ENCODE assay signal across 8 mouse cellular contexts in genomic region chr2:91949411-91950274, GRCm38 (mm10). TPM values are rescaled to one million over a fixed set of nuclear protein-coding genes. Genes with fewer than 3 reads are reported as not detected.
A peak's percentile ranks its signal among the peaks of the same experiment; 100 is the strongest.
DNase-seq lines count a peak whose midpoint lies in the region; ATAC-seq and TF ChIP-seq lines count a peak whose summit lies in the region.

No protein-coding gene starts in this region.

- peak overlapping the region; percentile 50 for H3K4me3 ChIP-seq in heart, adult 2 months
- H3K4me3 ChIP-seq in lung, embryonic 15.5 days, result peak overlapping the region; percentile 19
- H3K4me3 ChIP-seq in stomach, embryonic 16.5 days (replicated peaks; ENCODE audit: low read length), result peak overlapping the region; percentile 27

- TF ChIP-seq POLR2A in heart, adult 2 months (IDR thresholded peaks at IDR 0.05; ENCODE audit: insufficient read depth, low read depth, low read length), result no peak

- peak overlapping the region; percentile 52 for H3K4me2 ChIP-seq in lung, embryonic 15.5 days
- H3K4me2 ChIP-seq in stomach, embryonic 16.5 days (ENCODE audit: low read depth, low read length), result peak overlapping the region; percentile 51

- no peaks in the 10 kb centered on the region for H3K9me3 ChIP-seq in lung, embryonic 15.5 days
- H3K9me3 ChIP-seq in stomach, embryonic 16.5 days (replicated peaks; ENCODE audit: control insufficient read depth, low read length), result no peaks in the 10 kb centered on the region

- H3K4me1 ChIP-seq in heart, adult 2 months (ENCODE audit: control insufficient read depth, insufficient read depth, low read length), result peaks cover 39% of the 10 kb centered on the region
- peaks cover 62% of the 10 kb centered on the region for H3K4me1 ChIP-seq in lung, embryonic 15.5 days
- peaks cover 59% of the 10 kb centered on the region for H3K4me1 ChIP-seq in stomach, embryonic 16.5 days (ENCODE audit: control insufficient read depth, insufficient read depth, low read length)

- peaks cover 13% of the 10 kb centered on the region for H3K79me2 ChIP-seq in heart, adult 2 months (replicated peaks; ENCODE audit: control insufficient read depth, insufficient read depth, low read length)

- ATAC-seq in lung, embryonic 15.5 days (ENCODE audit: borderline replicate concordance, extremely low read depth, low FRiP score, low TSS enrichment), result peak; percentile 41; the same call in 1 of the 2 replicates
- peak; percentile 53 for ATAC-seq in stomach, embryonic 16.5 days (ENCODE audit: insufficient read depth, low FRiP score)

- H3K27ac ChIP-seq in heart, adult 2 months, result peak overlapping the region; percentile 85
- peak overlapping the region; percentile 87 for H3K27ac ChIP-seq in lung, embryonic 15.5 days
- H3K27ac ChIP-seq in stomach, embryonic 16.5 days (ENCODE audit: low read length), result peak overlapping the region; percentile 80

- peaks cover 12% of the 10 kb centered on the region for H3K36me3 ChIP-seq in heart, adult 2 months (ENCODE audit: control insufficient read depth, insufficient read depth, low read length)
- H3K36me3 ChIP-seq in lung, embryonic 15.5 days, result no peaks in the 10 kb centered on the region
- no peaks in the 10 kb centered on the region for H3K36me3 ChIP-seq in stomach, embryonic 16.5 days (ENCODE audit: control insufficient read depth, insufficient read depth, low read length)

- TF ChIP-seq CTCF in heart, adult 2 months (IDR thresholded peaks at IDR 0.05), result no peak

- no peak for TF ChIP-seq EP300 in heart, adult 2 months (IDR thresholded peaks at IDR 0.05; ENCODE audit: insufficient read depth, low read depth, low read length)

- no peaks in the 10 kb centered on the region for H3K27me3 ChIP-seq in heart, adult 2 months (ENCODE audit: control insufficient read depth, insufficient read depth, low read length)
- H3K27me3 ChIP-seq in lung, embryonic 15.5 days, result no peaks in the 10 kb centered on the region
- no peaks in the 10 kb centered on the region for H3K27me3 ChIP-seq in stomach, embryonic 16.5 days (ENCODE audit: control insufficient read depth, insufficient read depth, low read length)

- H3K9ac ChIP-seq in heart, adult 2 months (ENCODE audit: low read depth, low read length), result peak overlapping the region; percentile 79
- peak overlapping the region; percentile 13 for H3K9ac ChIP-seq in lung, embryonic 15.5 days
- H3K9ac ChIP-seq in stomach, embryonic 16.5 days (ENCODE audit: low read length), result peak overlapping the region; percentile 68

- DNase-seq in left cerebral cortex, postnatal 4 days, result peak; percentile 85
- DNase-seq in left cerebral cortex, adult 8-10 months (ENCODE audit: low spot score in 2 of 2), result no peak
- DNase-seq in cerebellum, postnatal 25 days, result peak; percentile 86 to 88
- peak; percentile 66 to 76 for DNase-seq in heart, adult 2 months
- DNase-seq in kidney, adult 18-20 months, result peak; percentile 78
- DNase-seq in right cerebral cortex, postnatal 36 days (ENCODE audit: low spot score in 2 of 2), result no peak

- WGBS in heart, adult 2 months, result 32% methylated on average over 17 of the region's 17 CpGs
- WGBS in lung, embryonic 15.5 days, result 56% methylated on average over 17 of the region's 17 CpGs
- 50% methylated on average over 17 of the region's 17 CpGs for WGBS in stomach, embryonic 16.5 days

- intact Hi-C loops in left cerebral cortex, postnatal 4 days (cut with DNase I), result no loop called here
- intact Hi-C loops in heart, adult 2 months (cut with DNase I), result no loop called here

RNA-seq across cellular contexts. Expression of gene Gm9821, which starts 4.1 kb away (rescaled TPM):
- total RNA-seq in left cerebral cortex, postnatal 4 days (2021), result not detected
- total RNA-seq in left cerebral cortex, adult 8-10 months (2022), result not detected
- not detected for total RNA-seq in heart, adult 2 months (2021)
- not detected in 2 replicates for polyA plus RNA-seq in heart, adult 2 months (2012; rRNA removed)
- 0.35 and 0.75 TPM in 2 replicates for polyA plus RNA-seq in lung, embryonic 15.5 days (2015; fragmentation: Nextera tagmentation; extraction: Ambion mirVana)
- polyA plus RNA-seq in stomach, embryonic 16.5 days (2015; fragmentation: Nextera tagmentation; extraction: Ambion mirVana), result 0.83 and 0.91 TPM in 2 replicates

RNA-seq across cellular contexts. Expression of gene Mdk, which starts 17.5 kb away (rescaled TPM):
- total RNA-seq in left cerebral cortex, postnatal 4 days (2021), result 10 to 100 TPM; 40.6 to 45.4 TPM
- 10 to 100 TPM; 17.9 to 21.1 (median 19.8) TPM for total RNA-seq in left cerebral cortex, adult 8-10 months (2022)
- total RNA-seq in heart, adult 2 months (2021), result 1 to 10 TPM; 2.5 to 2.8 TPM
- 4.1 and 5.4 TPM in 2 replicates for polyA plus RNA-seq in heart, adult 2 months (2012; rRNA removed)
- polyA plus RNA-seq in lung, embryonic 15.5 days (2015; fragmentation: Nextera tagmentation; extraction: Ambion mirVana), result 858 and 992 TPM in 2 replicates
- polyA plus RNA-seq in stomach, embryonic 16.5 days (2015; fragmentation: Nextera tagmentation; extraction: Ambion mirVana), result 458 and 550 TPM in 2 replicates

RNA-seq across cellular contexts. Expression of gene Chrm4, which starts 22.6 kb away (rescaled TPM):
- total RNA-seq in left cerebral cortex, postnatal 4 days (2021), result 10 to 100 TPM; 10.8 to 12.2 TPM
- 10 to 100 TPM; 57.9 to 66.5 (median 60.3) TPM for total RNA-seq in left cerebral cortex, adult 8-10 months (2022)
- not detected for total RNA-seq in heart, adult 2 months (2021)
- 0.14 and 0.29 TPM in 2 replicates for polyA plus RNA-seq in heart, adult 2 months (2012; rRNA removed)
- polyA plus RNA-seq in lung, embryonic 15.5 days (2015; fragmentation: Nextera tagmentation; extraction: Ambion mirVana), result 0.14 TPM in 1 of 2 replicates, not detected in the other
- 0.27 and 0.31 TPM in 2 replicates for polyA plus RNA-seq in stomach, embryonic 16.5 days (2015; fragmentation: Nextera tagmentation; extraction: Ambion mirVana)

RNA-seq across cellular contexts. Expression of gene Dgkz, which starts 26.0 kb away (rescaled TPM):
- total RNA-seq in left cerebral cortex, postnatal 4 days (2021), result 100 to 1,000 TPM; 134 to 158 TPM
- 100 to 1,000 TPM; 414 to 471 (median 424) TPM for total RNA-seq in left cerebral cortex, adult 8-10 months (2022)
- total RNA-seq in heart, adult 2 months (2021), result 10 to 100 TPM; 35.5 to 37.5 TPM
- polyA plus RNA-seq in heart, adult 2 months (2012; rRNA removed), result 102 and 118 TPM in 2 replicates
- 52.3 and 54.0 TPM in 2 replicates for polyA plus RNA-seq in lung, embryonic 15.5 days (2015; fragmentation: Nextera tagmentation; extraction: Ambion mirVana)
- polyA plus RNA-seq in stomach, embryonic 16.5 days (2015; fragmentation: Nextera tagmentation; extraction: Ambion mirVana), result 34.9 and 38.3 TPM in 2 replicates

Comparison
In these comparisons a context has a peak if more than half of its experiments do, and no peak if none do; other contexts are left out.
1. DNase-seq: peak in left cerebral cortex, postnatal 4 days (single experiment), cerebellum, postnatal 25 days (2 of 2), heart, adult 2 months (2 of 2) and kidney, adult 18-20 months (single experiment); none in left cerebral cortex, adult 8-10 months (0 of 2) and right cerebral cortex, postnatal 36 days (0 of 2).
2. H3K9ac ChIP-seq: peak in every context shown above with its lines; median percentile 79 in heart, adult 2 months; 68 in stomach, embryonic 16.5 days; 13 in lung, embryonic 15.5 days.
3. RNA of gene Mdk, which starts 17.5 kb away (total RNA-seq): 40.6 to 45.4 TPM in left cerebral cortex, postnatal 4 days and 17.9 to 21.1 TPM in left cerebral cortex, adult 8-10 months; 2.5 to 2.8 TPM in heart, adult 2 months; every median in the first group is over 4 times any median in the second.
4. RNA of gene Chrm4, which starts 22.6 kb away (total RNA-seq): 57.9 to 66.5 TPM in left cerebral cortex, adult 8-10 months and 10.8 to 12.2 TPM in left cerebral cortex, postnatal 4 days; not detected in heart, adult 2 months; every median in the first group is over 10 times any median in the second.
5. Peak in every context shown above with its lines, with median percentiles within 50 percentile points of each other: H3K27ac ChIP-seq and H3K4me3 ChIP-seq.